22 mouse cellular contexts compared by ENCODE assay signal in genomic region chrX:140509817-140510216, GRCm38 (mm10). TPM values are rescaled to one million over a fixed set of nuclear protein-coding genes. Genes with fewer than 3 reads are reported as not detected.
DNase-seq lines count a peak whose midpoint lies in the region; ATAC-seq and TF ChIP-seq lines count a peak whose summit lies in the region.
"Had no signal": no experiment of that assay in that cellular context is flagged by ENCODE, and none has a peak within 500 bp of the region (broad histone marks: within the 10 kb centered on the region; RNA-seq: fewer than 3 reads in every experiment).

No protein-coding gene starts in this region.

- no peaks in the 10 kb centered on the region for H3K27me3 ChIP-seq in intestine, postnatal 0 days (replicated peaks; ENCODE audit: control insufficient read depth, insufficient read depth, low read length)
- H3K27me3 ChIP-seq in intestine, embryonic 15.5 days (replicated peaks): no peaks in the 10 kb centered on the region; the same call in 1 of the 2 replicates
- H3K27me3 ChIP-seq in liver, postnatal 0 days (ENCODE audit: insufficient read depth, low read length): no peaks in the 10 kb centered on the region
- H3K27me3 ChIP-seq in liver, embryonic 12.5 days (replicated peaks): peaks cover 34% of the 10 kb centered on the region
- H3K27me3 ChIP-seq in small intestine, adult 2 months (ENCODE audit: control insufficient read depth, insufficient read depth, low read length): no peaks in the 10 kb centered on the region
- H3K27me3 ChIP-seq: liver, embryonic 13.5 days; Patski had no signal

- TF ChIP-seq CTCF in intestine, postnatal 0 days (IDR thresholded peaks at IDR 0.05; ENCODE audit: low read depth): no peak
- no peak for TF ChIP-seq CTCF in liver, postnatal 0 days (IDR thresholded peaks at IDR 0.05; ENCODE audit: low read depth)
- TF ChIP-seq CTCF in small intestine, adult 2 months (IDR thresholded peaks at IDR 0.05; ENCODE audit: extremely low read depth, insufficient read length, insufficient replicate concordance, low read depth, low read length): no peak

- TF ChIP-seq EP300 in liver, postnatal 0 days (IDR thresholded peaks at IDR 0.05; ENCODE audit: low read depth): no peak

- no peak for ATAC-seq in intestine, postnatal 0 days
- ATAC-seq in intestine, embryonic 15.5 days: no peak
- ATAC-seq in liver, postnatal 0 days: no peak
- no peak for ATAC-seq in liver, embryonic 12.5 days
- ATAC-seq in erythroid progenitor cell, adult 5-6 weeks (replicated peaks; ENCODE audit: low FRiP score, poor library complexity, severe bottlenecking): no peak
- ATAC-seq: forebrain, embryonic 15.5 days; Patski had no signal

- H3K9ac ChIP-seq in intestine, postnatal 0 days (ENCODE audit: low read depth, low read length): no peak overlapping the region
- no peak overlapping the region for H3K9ac ChIP-seq in intestine, embryonic 15.5 days
- H3K9ac ChIP-seq in liver, postnatal 0 days (replicated peaks): no peak overlapping the region
- no peak overlapping the region for H3K9ac ChIP-seq in liver, embryonic 12.5 days
- H3K9ac ChIP-seq: forebrain, embryonic 15.5 days; liver, embryonic 13.5 days; lung, embryonic 15.5 days; midbrain, embryonic 12.5 days; neural tube, embryonic 13.5 days had no signal

- TF ChIP-seq POLR2A in small intestine, adult 2 months (IDR thresholded peaks at IDR 0.05; ENCODE audit: low read depth, low read length): no peak

- WGBS in intestine, postnatal 0 days: 69% methylated on average over 6 of the region's 6 CpGs
- 58% methylated on average over 6 of the region's 6 CpGs for WGBS in intestine, embryonic 15.5 days
- 53% methylated on average over 6 of the region's 6 CpGs for WGBS in liver, postnatal 0 days (ENCODE audit: insufficient replicate concordance)
- 63% methylated on average over 5 of the region's 6 CpGs for WGBS in liver, embryonic 12.5 days (ENCODE audit: insufficient replicate concordance)
- WGBS in small intestine, adult 2 months: 54% methylated on average over 6 of the region's 6 CpGs

- no peaks in the 10 kb centered on the region for H3K36me3 ChIP-seq in intestine, postnatal 0 days (ENCODE audit: control insufficient read depth, insufficient read depth)
- no peaks in the 10 kb centered on the region for H3K36me3 ChIP-seq in intestine, embryonic 15.5 days
- H3K36me3 ChIP-seq in liver, postnatal 0 days (replicated peaks; ENCODE audit: insufficient read depth, low read length): no peaks in the 10 kb centered on the region
- no peaks in the 10 kb centered on the region for H3K36me3 ChIP-seq in liver, embryonic 12.5 days
- H3K36me3 ChIP-seq in small intestine, adult 2 months (ENCODE audit: control insufficient read depth, insufficient read depth, low read length): no peaks in the 10 kb centered on the region
- H3K36me3 ChIP-seq: forebrain, embryonic 15.5 days; heart, embryonic 10.5 days; liver, embryonic 13.5 days; lung, embryonic 15.5 days; midbrain, embryonic 12.5 days; neural tube, embryonic 13.5 days had no signal

- DNase-seq in liver, postnatal 0 days: no peak
- peak; percentile 6 for DNase-seq in MN1 (ENCODE audit: low spot score)
- DNase-seq: adrenal gland, adult 8-10 months; cerebellum, adult 18-20 months; cerebellum, postnatal 36 days; gastrocnemius, postnatal 25 days; heart, postnatal 10 days; liver, embryonic 13.5 days; right cerebral cortex, adult 18-20 months; thymus, adult 18-20 months had no signal

- no peaks in the 10 kb centered on the region for H3K4me1 ChIP-seq in intestine, postnatal 0 days (replicated peaks; ENCODE audit: control insufficient read depth, insufficient read depth, low read length)
- no peaks in the 10 kb centered on the region for H3K4me1 ChIP-seq in intestine, embryonic 15.5 days (replicated peaks)
- peaks cover 22% of the 10 kb centered on the region for H3K4me1 ChIP-seq in liver, postnatal 0 days (ENCODE audit: insufficient read depth)
- peaks cover 23% of the 10 kb centered on the region for H3K4me1 ChIP-seq in liver, embryonic 12.5 days
- H3K4me1 ChIP-seq in small intestine, adult 2 months (ENCODE audit: control insufficient read depth, insufficient read depth, insufficient read length, low read length): peaks cover 26% of the 10 kb centered on the region

- H3K4me2 ChIP-seq in intestine, postnatal 0 days (replicated peaks; ENCODE audit: low read depth): no peak overlapping the region
- no peak overlapping the region for H3K4me2 ChIP-seq in intestine, embryonic 15.5 days (replicated peaks)
- H3K4me2 ChIP-seq in liver, postnatal 0 days (ENCODE audit: low read depth, low read length): no peak overlapping the region
- no peak overlapping the region for H3K4me2 ChIP-seq in liver, embryonic 12.5 days
- H3K4me2 ChIP-seq: forebrain, embryonic 15.5 days; liver, embryonic 13.5 days; lung, embryonic 15.5 days; midbrain, embryonic 12.5 days; neural tube, embryonic 13.5 days had no signal

- H3K9me3 ChIP-seq in intestine, postnatal 0 days (ENCODE audit: control insufficient read depth): no peaks in the 10 kb centered on the region
- H3K9me3 ChIP-seq in intestine, embryonic 15.5 days: no peaks in the 10 kb centered on the region
- no peaks in the 10 kb centered on the region for H3K9me3 ChIP-seq in liver, postnatal 0 days (ENCODE audit: low read length)
- no peaks in the 10 kb centered on the region for H3K9me3 ChIP-seq in liver, embryonic 12.5 days (replicated peaks)
- H3K9me3 ChIP-seq: forebrain, embryonic 15.5 days; heart, embryonic 10.5 days; liver, embryonic 13.5 days; lung, embryonic 15.5 days; midbrain, embryonic 12.5 days; neural tube, embryonic 13.5 days had no signal

- peak overlapping the region; percentile 46; the same call in 1 of the 2 replicates for H3K27ac ChIP-seq in intestine, postnatal 0 days (ENCODE audit: low read depth, low read length)
- H3K27ac ChIP-seq in intestine, embryonic 15.5 days: no peak overlapping the region
- H3K27ac ChIP-seq in liver, postnatal 0 days (ENCODE audit: low read depth): 0 out of 2 replicates have a peak overlapping the region, but pooled peaks have one; percentile 48
- H3K27ac ChIP-seq in liver, embryonic 12.5 days: no peak overlapping the region
- H3K27ac ChIP-seq in small intestine, adult 2 months (ENCODE audit: insufficient read depth, low read depth, low read length): peak overlapping the region; percentile 49; the same call in 1 of the 2 replicates
- H3K27ac ChIP-seq: forebrain, embryonic 15.5 days; heart, embryonic 10.5 days; midbrain, embryonic 12.5 days; neural tube, embryonic 13.5 days had no signal

- H3K4me3 ChIP-seq in intestine, postnatal 0 days (ENCODE audit: low read depth, low read length): no peak overlapping the region
- H3K4me3 ChIP-seq in intestine, embryonic 15.5 days (replicated peaks): no peak overlapping the region
- H3K4me3 ChIP-seq in liver, postnatal 0 days (ENCODE audit: low read depth, low read length): no peak overlapping the region
- H3K4me3 ChIP-seq in liver, embryonic 12.5 days: no peak overlapping the region
- no peak overlapping the region for H3K4me3 ChIP-seq in small intestine, adult 2 months (ENCODE audit: low read depth, low read length)
- H3K4me3 ChIP-seq: erythroblast, embryonic 14.5 days; forebrain, embryonic 15.5 days; heart, embryonic 10.5 days; liver, embryonic 13.5 days; lung, embryonic 15.5 days; midbrain, embryonic 12.5 days; neural tube, embryonic 13.5 days had no signal

RNA-seq across cellular contexts. Expression of gene Prps1, which starts 53.4 kb away (rescaled TPM):
- 8.5 TPM in 2 replicates for polyA plus RNA-seq in intestine, postnatal 0 days (2015; fragmentation: Nextera tagmentation; extraction: Ambion mirVana)
- polyA plus RNA-seq in intestine, embryonic 15.5 days (2015; fragmentation: Nextera tagmentation; extraction: Ambion mirVana): 20.8 and 21.3 TPM in 2 replicates
- polyA plus RNA-seq in liver, postnatal 0 days (2015; fragmentation: Nextera tagmentation; extraction: Ambion mirVana): 19.2 and 20.2 TPM in 2 replicates
- polyA plus RNA-seq in liver, embryonic 12.5 days (2016; fragmentation: Nextera tagmentation; extraction: Ambion mirVana): 57.6 and 61.0 TPM in 2 replicates
- polyA plus RNA-seq in small intestine, adult 2 months (2012; rRNA removed): 1.7 and 3.4 TPM in 2 replicates
- total RNA-seq in erythroid progenitor cell, adult 5-6 weeks (2015; ENCODE audit: low replicate concordance): 17.2 and 24.5 TPM in 2 replicates
- 12.7 and 14.4 TPM in 2 replicates for total RNA-seq in erythroid progenitor cell, adult 5-6 weeks (2017; ENCODE audit: low replicate concordance)

Comparison
In these comparisons a context has a peak if more than half of its experiments do, and no peak if none do; other contexts are left out.
1. H3K27ac ChIP-seq: peak in intestine, postnatal 0 days (single experiment), liver, postnatal 0 days (single experiment) and small intestine, adult 2 months (single experiment); none in intestine, embryonic 15.5 days (single experiment) and liver, embryonic 12.5 days (single experiment).